Mouse (Mus musculus) yolk sac, embryonic 10.5 days (tissue): ENCODE data around the gene Ccdc92.

Experiments used
- DNase-seq: peaks from one replicate; pipeline ENCODE4 v3.0.0-alpha.2; 2017; ENCODE audit warnings: low spot score

The Ccdc92 gene

GRCm38 (mm10) chr5:124854202-124854601 lies 8.0 kb downstream of the Ccdc92 start:
- DNase-seq = no peak

DNA sequence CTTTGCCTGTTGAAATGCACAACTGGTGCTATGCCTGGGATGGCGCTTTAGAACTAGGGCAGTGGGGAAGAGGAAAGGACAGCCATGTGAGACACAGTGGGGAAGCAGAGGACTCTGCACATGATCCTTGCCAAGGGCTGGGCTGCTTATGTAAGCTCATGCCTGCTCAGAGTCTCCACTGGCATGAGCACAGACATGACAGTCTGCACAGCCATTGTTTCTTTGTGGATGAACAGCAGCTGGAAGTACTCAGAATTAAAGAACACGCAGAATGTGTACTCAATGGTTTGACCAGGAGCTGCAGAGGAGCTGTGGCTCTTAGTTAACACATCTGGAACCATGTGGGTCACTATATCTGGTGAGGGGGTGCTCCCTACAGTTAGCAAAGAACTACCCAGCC lies 9.1 kb downstream of the Ccdc92 start:
- no peak for DNase-seq

DNA sequence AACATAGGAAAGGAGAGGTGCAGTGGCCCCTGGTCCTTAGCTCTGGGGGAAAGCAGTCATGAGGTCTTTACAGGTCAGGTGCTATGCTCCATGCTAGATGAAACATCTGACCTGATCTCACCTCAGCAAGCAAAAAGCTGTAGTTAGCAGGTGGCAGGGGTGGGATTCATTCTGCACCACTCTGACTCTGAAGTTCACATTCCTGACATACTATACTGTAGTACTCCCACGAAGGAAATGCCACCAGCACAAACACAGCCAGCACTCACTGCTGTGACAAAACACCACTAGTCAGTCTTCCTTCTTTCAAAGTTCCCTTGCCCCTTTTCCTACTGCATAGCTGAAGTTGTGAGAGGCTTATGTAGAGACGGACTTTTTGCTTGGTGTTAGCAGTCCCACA lies 9.9 kb downstream of the Ccdc92 start:
- DNase-seq = no peak

DNA sequence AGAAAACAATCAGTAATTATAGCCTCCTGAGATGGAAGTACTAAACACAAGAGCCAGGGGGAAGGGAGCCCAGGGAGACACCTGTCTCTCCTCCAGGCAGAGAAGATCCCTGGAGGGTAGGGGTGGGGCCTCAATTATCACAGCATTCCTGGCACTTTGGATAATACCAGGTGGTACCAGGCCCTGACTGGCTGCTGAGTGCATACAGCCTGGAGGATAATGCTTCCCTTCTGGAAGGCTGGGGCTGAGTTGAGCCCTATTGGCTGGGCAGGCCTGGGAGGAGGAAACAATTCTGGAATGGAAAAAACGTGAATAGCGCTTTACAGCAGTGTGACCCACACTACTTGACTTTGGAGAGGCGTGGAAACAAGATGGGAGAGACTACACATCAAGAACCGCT lies 10.7 kb downstream of the Ccdc92 start:
- no peak for DNase-seq

DNA sequence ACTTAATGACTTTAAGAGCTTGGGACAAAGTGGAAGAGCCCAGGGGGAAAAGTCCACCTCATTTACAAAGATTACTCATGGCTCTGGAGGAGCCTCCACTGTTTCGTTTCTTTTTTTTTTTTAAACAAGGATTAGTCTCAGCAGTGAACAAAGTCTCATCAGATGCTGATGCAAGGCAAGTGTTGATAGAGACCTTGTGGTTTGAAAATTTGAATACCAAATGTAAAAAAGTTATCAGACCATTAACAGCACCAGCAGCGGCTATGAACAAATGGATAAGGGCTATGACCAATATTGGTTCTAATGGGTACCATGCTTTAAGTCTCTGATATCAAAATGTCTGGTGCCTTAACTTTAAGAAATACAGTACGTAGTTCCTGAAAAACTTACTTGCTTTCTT lies 13.2 kb downstream of the Ccdc92 start:
- no peak for DNase-seq

GRCm38 (mm10) chr5:124847014-124847413 lies 15.2 kb downstream of the Ccdc92 start:
- no peak for DNase-seq

GRCm38 (mm10) chr5:124844929-124845328 lies 17.3 kb downstream of the Ccdc92 start:
- DNase-seq = no peak

- DNase-seq = no peak
Observed at GRCm38 (mm10) chr5:124843386-124843785, 18.8 kb downstream of the Ccdc92 start.

GRCm38 (mm10) chr5:124840669-124841068 lies 21.6 kb downstream of the Ccdc92 start:
- DNase-seq = no peak

DNA sequence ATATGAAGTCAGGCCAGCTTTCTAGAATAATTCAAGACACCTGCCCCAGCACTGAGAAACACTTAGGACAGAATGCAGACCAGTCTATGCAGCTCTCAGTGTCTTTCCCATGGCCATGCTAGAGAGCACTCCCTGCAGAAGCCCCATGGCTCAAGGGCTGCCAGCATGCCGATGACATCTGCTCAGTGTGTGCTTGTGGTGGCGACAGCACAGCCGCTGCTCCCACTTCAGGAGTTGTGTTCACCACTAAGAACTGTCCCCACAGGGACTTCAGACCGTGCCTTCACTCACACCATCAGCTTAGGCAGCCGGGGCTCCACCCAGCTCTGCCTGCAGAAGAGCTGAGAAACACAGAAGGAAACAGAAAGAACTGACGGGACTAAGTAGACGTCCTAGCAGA lies 22.0 kb downstream of the Ccdc92 start:
- DNase-seq = no peak

GRCm38 (mm10) chr5:124836621-124837020 lies 25.6 kb downstream of the Ccdc92 start:
- DNase-seq = no peak

DNA sequence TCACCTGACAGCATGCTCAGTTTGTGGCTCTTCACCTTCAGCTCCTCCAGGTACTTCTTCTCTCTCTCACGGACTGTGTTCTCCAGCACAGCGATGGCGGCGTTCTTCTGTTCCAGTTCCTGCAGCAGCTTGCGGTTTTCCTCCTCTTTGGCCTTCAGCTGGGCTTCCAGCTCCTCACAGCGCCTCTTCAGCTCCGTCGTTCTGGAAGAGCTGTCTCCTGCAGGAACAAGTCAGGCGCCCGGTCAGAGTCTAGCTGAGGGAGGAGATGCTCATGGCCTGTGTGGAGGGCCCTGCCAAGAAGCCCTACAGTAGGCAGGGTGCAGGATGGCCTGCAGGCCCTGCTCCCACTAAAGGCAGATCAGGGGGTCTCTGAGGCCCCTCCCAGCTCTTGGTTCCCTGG lies 26.1 kb downstream of the Ccdc92 start:
- DNase-seq = no peak

GRCm38 (mm10) chr5:124835218-124835617 lies 27.0 kb downstream of the Ccdc92 start:
- no peak for DNase-seq

GRCm38 (mm10) chr5:124830331-124830730 lies 31.9 kb downstream of the Ccdc92 start:
- no peak for DNase-seq

- DNase-seq = no peak
Observed at GRCm38 (mm10) chr5:124822128-124822894, 39.9 kb downstream of the Ccdc92 start.

GRCm38 (mm10) chr5:124817050-124817449 lies 45.2 kb downstream of the Ccdc92 start:
- no peak for DNase-seq

DNA sequence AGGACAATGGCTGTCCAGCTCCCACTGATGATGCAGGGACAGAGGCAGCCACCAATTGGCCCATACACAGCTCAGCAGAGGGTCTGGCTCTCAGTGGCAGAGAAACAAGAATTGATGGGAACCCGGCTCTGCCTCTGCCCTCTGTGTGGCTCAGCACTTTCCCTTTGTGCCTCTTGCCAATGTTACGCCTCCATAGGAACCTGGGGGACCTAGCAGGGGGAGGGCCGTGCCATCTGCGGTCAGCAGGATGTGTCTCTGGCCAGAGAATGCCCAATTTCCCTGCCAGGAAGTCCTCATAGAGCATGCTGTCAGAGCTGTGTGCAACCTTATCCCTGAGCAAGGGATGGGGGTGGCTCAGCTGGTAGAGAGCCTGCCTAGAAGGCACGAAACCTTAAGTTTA lies 47.4 kb downstream of the Ccdc92 start:
- no peak for DNase-seq

DNA sequence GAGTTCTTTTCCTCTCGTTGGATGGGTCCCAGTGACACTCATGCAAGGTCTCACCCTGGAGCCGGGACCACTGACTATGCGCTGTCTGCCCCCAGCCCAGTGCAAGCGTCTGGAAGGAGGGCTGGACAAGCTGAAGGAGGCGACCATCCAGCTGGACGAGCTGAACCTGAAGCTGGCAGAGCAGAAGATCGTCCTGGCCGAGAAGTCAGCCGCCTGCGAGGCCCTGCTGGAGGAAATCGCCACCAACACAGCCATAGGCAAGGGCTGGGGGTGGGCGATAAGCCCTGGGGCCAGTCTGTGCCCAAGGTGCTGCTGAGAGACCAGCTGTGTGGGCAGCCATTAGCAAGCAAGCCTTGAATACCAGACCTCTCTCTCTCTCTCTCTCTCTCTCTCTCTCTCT lies 49.8 kb downstream of the Ccdc92 start:
- DNase-seq = no peak

DNA sequence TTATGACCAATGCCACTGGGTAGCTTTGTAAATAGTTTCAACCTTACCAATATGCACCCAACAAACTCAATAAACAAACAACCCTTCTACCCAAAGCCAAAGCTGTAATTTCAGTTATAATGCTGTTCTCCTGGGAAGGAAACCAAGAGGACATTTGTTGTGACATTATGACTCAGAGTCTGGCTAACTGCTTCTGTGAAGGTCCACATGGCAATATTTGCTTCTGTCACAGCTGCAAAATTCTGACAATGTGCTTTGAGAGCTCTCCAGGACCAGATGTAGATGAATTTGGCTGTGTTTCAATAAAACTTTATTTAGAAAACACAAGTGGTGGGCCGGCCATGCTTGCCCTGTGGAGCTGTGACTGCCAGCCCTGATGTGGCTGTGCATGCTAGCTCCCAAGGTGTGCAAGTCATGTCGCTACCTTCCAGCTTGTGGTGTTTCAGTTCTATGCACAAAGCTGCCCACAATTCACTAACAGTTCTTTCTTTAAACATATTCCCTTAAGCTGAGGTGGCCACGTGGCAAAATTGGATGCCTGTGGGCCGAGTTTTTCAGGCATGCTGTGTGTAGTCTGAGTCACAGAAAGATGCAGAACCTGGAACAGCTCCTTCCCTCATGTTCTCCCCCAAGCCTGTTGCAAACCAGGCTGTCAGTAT lies 52.4 kb downstream of the Ccdc92 start:
- no peak for DNase-seq

DNA sequence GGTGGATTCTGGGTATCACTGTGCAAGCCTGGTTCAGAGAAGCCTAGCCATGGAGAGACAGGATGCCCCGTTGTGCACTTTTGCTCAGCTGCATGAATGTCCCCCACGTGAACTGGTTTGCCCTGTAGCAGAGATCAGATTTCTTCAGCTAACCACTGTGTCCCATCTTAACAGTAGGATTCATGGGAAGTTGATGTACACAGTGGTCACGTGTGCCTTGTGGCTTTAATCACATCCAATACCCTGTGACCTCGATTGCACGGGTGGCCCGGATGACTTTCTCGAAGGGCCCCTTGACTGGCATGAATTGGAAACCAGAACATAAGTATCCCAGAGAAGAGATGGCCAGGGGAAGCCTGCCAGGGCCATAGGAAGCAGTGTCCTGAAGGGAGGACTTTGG lies 70.1 kb downstream of the Ccdc92 start:
- no peak for DNase-seq

DNA sequence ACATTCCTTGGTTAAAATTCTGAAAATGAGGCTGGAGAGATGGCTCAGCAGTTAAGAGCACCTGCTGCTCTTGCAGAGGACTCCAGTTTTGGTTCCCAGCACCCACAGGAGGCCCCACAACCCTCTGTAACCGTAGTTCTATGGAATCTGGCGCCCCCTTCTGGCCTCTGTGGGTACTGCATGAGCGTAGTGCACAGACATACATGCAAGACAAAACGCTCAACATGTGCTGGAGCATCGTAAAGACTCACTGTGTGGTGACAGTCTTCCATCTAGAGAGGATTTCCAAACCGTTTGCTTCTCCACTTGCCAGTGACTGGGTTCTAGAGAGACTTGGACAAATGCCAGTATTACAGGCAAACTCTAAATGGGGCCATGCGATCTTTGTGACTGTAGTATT lies 76.6 kb downstream of the Ccdc92 start:
- no peak for DNase-seq
